Mouse (Mus musculus): Measurements from ENCODE around the gene Erbb4.

GRCm38 (mm10) chr1:68047139-68047538 lies 1060.7 kb downstream of the Erbb4 start:
- TF ChIP-seq POLR2A (IDR thresholded peaks at IDR 0.05; ENCODE audit: extremely low read depth, insufficient read depth, low read length) (no peak), CTCF (IDR thresholded peaks at IDR 0.05; ENCODE audit: low read depth, low read length) (no peak)

Data from liver, adult 2 months (tissue).